Mouse (Mus musculus): Measurements from ENCODE around the gene Treh. TPM values are rescaled to one million over a fixed set of nuclear protein-coding genes. Genes with fewer than 3 reads are reported as not detected.
A peak's percentile ranks its signal among the peaks of the same experiment; 100 is the strongest.

Gene Treh
- polyA plus RNA-seq, 1 experiment: 0.02 TPM

- peaks cover 34% of the 10 kb centered on the region for H3K79me2 ChIP-seq (ENCODE audit: control insufficient read depth, insufficient read depth)
- H3K36me3 ChIP-seq (ENCODE audit: control insufficient read depth, insufficient read depth): no peaks in the 10 kb centered on the region
- no peaks in the 10 kb centered on the region for H3K27me3 ChIP-seq (ENCODE audit: control insufficient read depth, insufficient read depth, insufficient read length)
- H3K4me3 ChIP-seq: peak overlapping the region; percentile 92
- peak overlapping the region; percentile 96 for H3K4me2 ChIP-seq (ENCODE audit: low read depth)
- TF ChIP-seq POLR2A (IDR thresholded peaks at IDR 0.05; ENCODE audit: insufficient read length, low read depth) (peak; percentile 82), E2F4 (IDR thresholded peaks at IDR 0.05; ENCODE audit: insufficient read depth) (no peak), MYOD1 (IDR thresholded peaks at IDR 0.05; ENCODE audit: control insufficient read depth in 1 of 3, insufficient read length in 2 of 3, low read depth in 2 of 3) (peak in 2 of 3 experiments; percentile 3 to 48), POLR2AphosphoS2 (IDR thresholded peaks at IDR 0.05; ENCODE audit: insufficient read length, low read depth) (peak; percentile 85)
- peak overlapping the region; percentile 10 for H3ac ChIP-seq (ENCODE audit: control insufficient read depth, insufficient read length)
Observed at GRCm38 (mm10) chr9:44733671-44734523, 60.9 kb downstream of the Treh start.

GRCm38 (mm10) chr9:44734524-44735494 lies 61.8 kb downstream of the Treh start, which contains the start of gene Phldb1:
Phldb1 (minus strand) TSS chr9:44735198.
- TF ChIP-seq SRF (IDR thresholded peaks at IDR 0.05; ENCODE audit: control insufficient read depth, insufficient read length, low read depth) (no peak), TCF12 (IDR thresholded peaks at IDR 0.05; ENCODE audit: insufficient read depth, poor library complexity, severe bottlenecking) (no peak), E2F4 (IDR thresholded peaks at IDR 0.05; ENCODE audit: insufficient read depth) (no peak), POLR2A (IDR thresholded peaks at IDR 0.05; ENCODE audit: insufficient read length, low read depth) (peak; percentile 79), MYOD1 (IDR thresholded peaks at IDR 0.05; ENCODE audit: control insufficient read depth in 1 of 3, insufficient read length in 2 of 3, low read depth in 2 of 3) (peak in 1 of 3 experiments; percentile 21), CEBPB (IDR thresholded peaks at IDR 0.05; ENCODE audit: insufficient read depth, poor library complexity, severe bottlenecking) (no peak), POLR2AphosphoS2 (IDR thresholded peaks at IDR 0.05; ENCODE audit: insufficient read length, low read depth) (peak; percentile 81), MAX (IDR thresholded peaks at IDR 0.05; ENCODE audit: low read depth) (no peak), REST (IDR thresholded peaks at IDR 0.05; ENCODE audit: insufficient read depth, insufficient read length) (no peak), TCF3 (IDR thresholded peaks at IDR 0.05; ENCODE audit: insufficient read length, low read depth) (no peak), MYOG (IDR thresholded peaks at IDR 0.05; ENCODE audit: control insufficient read depth in 1 of 3, insufficient read depth in 1 of 3, insufficient read length in 2 of 3, low read depth in 2 of 3) (no peak), USF1 (IDR thresholded peaks at IDR 0.05; ENCODE audit: low read depth) (no peak)
- H3ac ChIP-seq (ENCODE audit: control insufficient read depth, insufficient read length): peak within 1 kb of the TSS; percentile 10

DNA sequence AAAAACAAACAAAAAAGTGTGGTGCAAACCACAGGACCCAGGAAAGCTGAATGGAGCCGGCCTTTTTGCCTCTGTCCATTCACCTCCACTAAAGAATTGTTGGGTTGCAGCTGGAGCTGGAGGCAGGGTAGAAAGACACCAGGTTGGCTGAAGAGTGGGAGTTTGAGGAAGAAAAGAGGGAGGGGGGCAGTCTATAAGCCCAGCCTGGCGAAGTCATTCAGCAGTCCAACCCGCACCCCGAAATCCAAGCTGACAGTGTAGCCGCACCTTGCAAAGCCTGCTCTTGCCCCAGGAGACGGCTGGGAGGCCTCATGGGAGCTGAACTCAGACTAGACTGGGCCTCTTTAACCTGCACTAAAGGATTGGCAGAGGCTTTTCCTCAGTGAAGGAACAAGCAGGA lies 62.9 kb downstream of the Treh start:
- H3K36me3 ChIP-seq (ENCODE audit: control insufficient read depth, insufficient read depth): no peaks in the 10 kb centered on the region
- H3K4me3 ChIP-seq: no peak overlapping the region
- no peak overlapping the region for H3ac ChIP-seq (ENCODE audit: control insufficient read depth, insufficient read length)
- peaks cover 23% of the 10 kb centered on the region for H3K79me2 ChIP-seq (ENCODE audit: control insufficient read depth, insufficient read depth)
- H3K27me3 ChIP-seq (ENCODE audit: control insufficient read depth, insufficient read depth, insufficient read length): no peaks in the 10 kb centered on the region
- TF ChIP-seq TCF12 (IDR thresholded peaks at IDR 0.05; ENCODE audit: insufficient read depth, poor library complexity, severe bottlenecking) (no peak), POLR2A (IDR thresholded peaks at IDR 0.05; ENCODE audit: insufficient read length, low read depth) (no peak), SRF (IDR thresholded peaks at IDR 0.05; ENCODE audit: control insufficient read depth, insufficient read length, low read depth) (no peak), MYOD1 (IDR thresholded peaks at IDR 0.05; ENCODE audit: control insufficient read depth in 1 of 3, insufficient read length in 2 of 3, low read depth in 2 of 3) (no peak), CEBPB (IDR thresholded peaks at IDR 0.05; ENCODE audit: insufficient read depth, poor library complexity, severe bottlenecking) (no peak), REST (IDR thresholded peaks at IDR 0.05; ENCODE audit: insufficient read depth, insufficient read length) (no peak), TCF3 (IDR thresholded peaks at IDR 0.05; ENCODE audit: insufficient read length, low read depth) (no peak), MYOG (IDR thresholded peaks at IDR 0.05; ENCODE audit: control insufficient read depth in 1 of 3, insufficient read depth in 1 of 3, insufficient read length in 2 of 3, low read depth in 2 of 3) (no peak), POLR2AphosphoS2 (IDR thresholded peaks at IDR 0.05; ENCODE audit: insufficient read length, low read depth) (no peak), MAX (IDR thresholded peaks at IDR 0.05; ENCODE audit: low read depth) (no peak), USF1 (IDR thresholded peaks at IDR 0.05; ENCODE audit: low read depth) (no peak), E2F4 (IDR thresholded peaks at IDR 0.05; ENCODE audit: insufficient read depth) (no peak)
- no peak overlapping the region for H3K4me2 ChIP-seq (ENCODE audit: low read depth)

More at GRCm38 (mm10) chr9:44734524-44735494, 61.8 kb downstream of the Treh start, which contains the start of gene Phldb1:
- Histone ChIP-seq H3K4me2 (ENCODE audit: low read depth) (peak within 1 kb of the TSS; percentile 96), H3K79me2 (ENCODE audit: control insufficient read depth, insufficient read depth) (peaks cover 34% of the 10 kb centered on the region), H3K4me3 (peak within 1 kb of the TSS; percentile 92), H3K36me3 (ENCODE audit: control insufficient read depth, insufficient read depth) (no peaks in the 10 kb centered on the region), H3K27me3 (ENCODE audit: control insufficient read depth, insufficient read depth, insufficient read length) (no peaks in the 10 kb centered on the region)

Other genes with a start within 250 kb of the Treh start
- not detected for gene Foxr1, start 232.1 kb upstream of the Treh start, polyA plus RNA-seq (2012; fragmentation: generic; extraction: Trizol)
- not detected for gene Upk2, start 218.3 kb upstream of the Treh start, polyA plus RNA-seq (2012; fragmentation: generic; extraction: Trizol)
- 35.4 TPM for gene Bcl9l, start 190.4 kb upstream of the Treh start, polyA plus RNA-seq (2012; fragmentation: generic; extraction: Trizol)
- gene Cxcr5, start 111.4 kb upstream of the Treh start, polyA plus RNA-seq (2012; fragmentation: generic; extraction: Trizol): 0.01 TPM
- 25.8 TPM for gene Ddx6, start 68.3 kb upstream of the Treh start, polyA plus RNA-seq (2012; fragmentation: generic; extraction: Trizol)
- 62.2 TPM for gene Phldb1, start 62.0 kb downstream of the Treh start, polyA plus RNA-seq (2012; fragmentation: generic; extraction: Trizol)
- 40.6 TPM for gene Arcn1, start 94.6 kb downstream of the Treh start, polyA plus RNA-seq (2012; fragmentation: generic; extraction: Trizol)
- gene Ift46, start 94.7 kb downstream of the Treh start, polyA plus RNA-seq (2012; fragmentation: generic; extraction: Trizol): 74.9 TPM
- gene Tmem25, start 126.1 kb downstream of the Treh start, polyA plus RNA-seq (2012; fragmentation: generic; extraction: Trizol): 1.2 TPM
- 0.12 TPM for gene Ttc36, start 129.8 kb downstream of the Treh start, polyA plus RNA-seq (2012; fragmentation: generic; extraction: Trizol)
- gene Kmt2a, start 208.1 kb downstream of the Treh start, polyA plus RNA-seq (2012; fragmentation: generic; extraction: Trizol): 4.5 TPM
- gene Atp5l, start 247.5 kb downstream of the Treh start, polyA plus RNA-seq (2012; fragmentation: generic; extraction: Trizol): 773 TPM

Measured in myocyte (in vitro differentiated cells).